Mouse (Mus musculus) G1E (cell line): ENCODE measurements around the gene Kdm4a. TPM values are rescaled to one million over a fixed set of nuclear protein-coding genes. Genes with fewer than 3 reads are reported as not detected.

Source experiments
- ATAC-seq: 2 replicates; pipeline ENCODE4 v1.8.0; 2016; ENCODE audit warnings: mild to moderate bottlenecking; ENCODE audit not compliant: insufficient number of reproducible peaks, poor library complexity, low FRiP score, severe bottlenecking; ENCODE audit errors: extremely low read depth
- DNase-seq: peaks from one replicate; pipeline ENCODE4 v3.0.0; 2012; ENCODE audit warnings: low spot score
- H3K27me3 ChIP-seq: 2 replicates; pipeline ENCODE4 v1.6.1; 2012; ENCODE audit warnings: mild to moderate bottlenecking, low read length, inconsistent platforms; ENCODE audit not compliant: insufficient read depth
- H3K36me3 ChIP-seq: replicated peaks from 2 replicates; pipeline ENCODE3; 2012; ENCODE audit warnings: mild to moderate bottlenecking, inconsistent platforms
- H3K4me1 ChIP-seq: 2 replicates; pipeline ENCODE4 v1.6.1; 2012; ENCODE audit warnings: low read depth, low read length, inconsistent platforms, mixed read lengths; ENCODE audit not compliant: insufficient read depth
- H3K4me3 ChIP-seq: 2 replicates; pipeline ENCODE4 v1.5.1; 2012; ENCODE audit warnings: low read depth, mild to moderate bottlenecking, inconsistent platforms, low read length, moderate library complexity, mixed read lengths
- H3K9me3 ChIP-seq: replicated peaks from 2 replicates; pipeline ENCODE4 v1.6.1; 2012; ENCODE audit warnings: inconsistent platforms
- CTCF ChIP-seq: IDR thresholded peaks from 2 replicates; pipeline ENCODE4 v1.5.1; 2012; ENCODE audit warnings: low read depth, low read length, inconsistent platforms, mixed read lengths
- GATA1 ChIP-seq: IDR thresholded peaks from 2 replicates; pipeline ENCODE4 v1.6.1; 2012; ENCODE audit warnings: borderline replicate concordance, low read length, inconsistent platforms, mixed read lengths
- GATA2 ChIP-seq: IDR thresholded peaks from 2 replicates; pipeline ENCODE4 v1.6.1; 2012; ENCODE audit warnings: low read depth, low read length, inconsistent platforms, borderline replicate concordance
- POLR2AphosphoS5 ChIP-seq: IDR thresholded peaks from 2 replicates; pipeline ENCODE4 v1.6.1; 2012; ENCODE audit warnings: low read depth, low read length, inconsistent platforms; ENCODE audit not compliant: insufficient replicate concordance
- TAL1 ChIP-seq: conservative IDR thresholded peaks from 2 replicates; pipeline ENCODE4 v1.6.1; 2012; ENCODE audit warnings: low read depth, low read length, inconsistent platforms, mixed read lengths
- polyA plus RNA-seq: library from polyadenylated mRNA; stranded (reverse); fragments of >175 nt; gene quantifications from 2 replicates; pipeline ENCODE4 v1.2.3, GENCODE M21; 2012
- total RNA-seq, 2 experiments: library from RNA; stranded (forward) in 1 of 2; stranded (reverse) in 1 of 2; fragments of 200-1000 nt in 1 of 2; fragments of >200 nt in 1 of 2; fragmentation: Nextera tagmentation in 1 of 2; gene quantifications; 2 replicates each; pipeline ENCODE4 v1.2.3; 2014 to 2017

The Kdm4a gene
- total and polyA plus RNA-seq, 3 experiments: 39.4 to 50.5 (median 46.7) TPM

- Histone ChIP-seq H3K36me3 (no peaks in the 10 kb centered on the region), H3K27me3 (peaks cover 21% of the 10 kb centered on the region), H3K4me1 (no peaks in the 10 kb centered on the region), H3K4me3 (no peak overlapping the region), H3K9me3 (no peaks in the 10 kb centered on the region)
- TF ChIP-seq CTCF: no peak
- no peak for TF ChIP-seq GATA1
- no peak for TF ChIP-seq GATA2
- TF ChIP-seq TAL1: no peak
- no peak for TF ChIP-seq POLR2AphosphoS5
- no peak for DNase-seq
- ATAC-seq: no peak
These were observed 38.7 kb upstream of the Kdm4a start for GRCm38 (mm10) chr4:118218521-118218920.

DNA sequence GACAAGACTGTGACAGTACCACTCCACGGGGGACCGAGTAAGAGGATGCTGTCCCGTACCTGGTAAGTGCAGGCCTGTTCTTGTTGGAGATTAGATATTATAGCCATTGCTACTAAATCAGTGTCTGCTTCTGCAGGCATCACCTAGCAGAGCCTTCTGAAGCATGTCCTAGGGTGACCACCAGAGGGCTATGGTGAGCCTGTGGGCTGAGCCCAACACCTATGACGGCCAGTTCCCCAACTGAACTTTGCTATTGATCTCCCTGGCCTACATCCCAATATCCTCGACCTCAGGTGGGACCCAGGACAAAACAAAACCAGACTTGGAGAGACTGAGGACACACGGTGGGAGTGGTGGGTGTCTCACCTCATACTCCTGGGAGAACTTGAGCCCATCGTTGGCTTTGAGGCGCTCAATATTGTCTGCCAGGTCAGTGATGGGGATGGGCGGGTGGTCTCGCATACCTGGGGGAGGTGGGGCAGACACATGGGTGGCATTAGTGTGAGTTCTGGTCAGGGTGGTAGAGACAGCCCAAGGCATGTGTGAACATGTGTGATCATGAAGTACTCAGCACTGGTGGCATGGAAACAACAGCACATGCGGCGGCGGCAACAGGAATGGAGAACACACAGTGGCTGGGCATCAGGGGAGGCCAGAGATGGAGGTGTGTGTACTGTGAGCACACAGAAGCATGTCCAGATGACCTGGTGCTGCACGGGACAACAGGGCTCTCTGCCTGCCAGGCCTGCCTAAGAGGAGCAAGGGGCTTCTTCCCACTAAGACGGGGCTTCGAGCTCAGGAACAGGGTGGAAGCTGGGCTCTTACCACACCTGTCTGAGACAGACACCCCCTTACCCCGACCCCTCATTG lies 37.1 kb upstream of the Kdm4a start:
- Histone ChIP-seq H3K36me3 (no peaks in the 10 kb centered on the region), H3K4me3 (no peak overlapping the region), H3K9me3 (no peaks in the 10 kb centered on the region), H3K4me1 (no peaks in the 10 kb centered on the region), H3K27me3 (peaks cover 20% of the 10 kb centered on the region)
- no peak for TF ChIP-seq GATA2
- TF ChIP-seq CTCF: peak; percentile 56
- ATAC-seq: no peak; the same call in 1 of the 2 replicates
- peak; percentile 18 for DNase-seq

DNA sequence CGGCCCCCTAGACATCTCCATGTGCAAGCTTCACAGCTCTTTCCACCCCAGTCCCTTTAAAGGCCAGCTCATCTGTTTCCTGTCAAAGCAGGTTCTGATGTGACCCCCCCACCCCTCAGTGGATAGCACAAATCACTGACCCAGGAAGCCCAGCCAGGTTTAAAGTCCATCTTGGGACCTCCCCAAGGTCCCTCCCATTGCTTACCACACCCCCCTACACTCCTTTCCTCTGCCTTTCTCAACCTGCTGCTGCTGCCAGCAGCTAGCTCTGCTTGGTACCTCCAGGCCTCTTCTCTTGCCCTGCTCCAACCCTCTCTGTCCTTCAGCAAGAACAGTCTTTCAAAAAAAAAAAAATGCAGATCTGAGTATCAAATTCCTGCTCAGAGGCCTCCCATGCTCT lies 35.0 kb upstream of the Kdm4a start:
- no peaks in the 10 kb centered on the region for H3K9me3 ChIP-seq
- DNase-seq (no peak), ATAC-seq (no peak)
- TF ChIP-seq CTCF (no peak), GATA2 (no peak), GATA1 (no peak), POLR2AphosphoS5 (no peak), TAL1 (no peak)
- no peaks in the 10 kb centered on the region for H3K4me1 ChIP-seq
- no peaks in the 10 kb centered on the region for H3K36me3 ChIP-seq
- peaks cover 17% of the 10 kb centered on the region for H3K27me3 ChIP-seq
- H3K4me3 ChIP-seq: no peak overlapping the region

GRCm38 (mm10) chr4:118206918-118207640 lies 27.2 kb upstream of the Kdm4a start:
- ATAC-seq: no peak
- Histone ChIP-seq H3K9me3 (no peaks in the 10 kb centered on the region), H3K4me1 (no peaks in the 10 kb centered on the region), H3K36me3 (no peaks in the 10 kb centered on the region), H3K27me3 (peaks cover 15% of the 10 kb centered on the region), H3K4me3 (no peak overlapping the region)
- TF ChIP-seq CTCF (0 out of 2 replicates have a peak, but pooled peaks have one; percentile 3), GATA2 (no peak)
- DNase-seq: no peak

- Histone ChIP-seq H3K4me3 (no peak overlapping the region), H3K27me3 (peaks cover 11% of the 10 kb centered on the region), H3K4me1 (no peaks in the 10 kb centered on the region), H3K9me3 (no peaks in the 10 kb centered on the region), H3K36me3 (no peaks in the 10 kb centered on the region)
- DNase-seq (no peak), ATAC-seq (no peak)
- TF ChIP-seq GATA1: no peak
- TF ChIP-seq GATA2: no peak
- TF ChIP-seq TAL1: no peak
- no peak for TF ChIP-seq CTCF
- TF ChIP-seq POLR2AphosphoS5: no peak
These were observed 26.1 kb upstream of the Kdm4a start for GRCm38 (mm10) chr4:118205906-118206305.

GRCm38 (mm10) chr4:118199093-118199492 lies 19.2 kb upstream of the Kdm4a start:
- ATAC-seq: no peak
- no peaks in the 10 kb centered on the region for H3K36me3 ChIP-seq
- H3K9me3 ChIP-seq: no peaks in the 10 kb centered on the region
- TF ChIP-seq CTCF (no peak), POLR2AphosphoS5 (no peak), TAL1 (no peak), GATA1 (no peak), GATA2 (no peak)
- DNase-seq: no peak
- peaks cover 11% of the 10 kb centered on the region for H3K27me3 ChIP-seq
- no peak overlapping the region for H3K4me3 ChIP-seq
- no peaks in the 10 kb centered on the region for H3K4me1 ChIP-seq

DNA sequence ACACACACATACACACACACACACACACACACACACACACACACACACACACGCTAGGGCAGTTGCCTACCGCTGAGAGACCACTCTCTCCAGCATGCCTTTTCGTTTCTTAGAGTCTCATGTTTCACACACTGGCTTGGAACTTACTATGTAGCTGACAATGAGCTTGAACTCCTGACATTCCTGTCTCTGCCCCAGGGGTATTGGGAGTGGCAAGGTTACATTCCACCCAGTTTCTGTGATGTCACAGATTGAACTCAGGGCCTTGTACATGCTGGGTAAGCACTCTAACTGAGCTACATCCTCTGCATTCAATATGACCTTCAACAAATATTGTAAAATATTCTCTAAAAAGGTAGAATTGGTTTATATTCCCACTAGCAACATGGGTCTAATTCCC lies 18.8 kb upstream of the Kdm4a start:
- TF ChIP-seq GATA2 (no peak), CTCF (no peak)
- H3K4me1 ChIP-seq: no peaks in the 10 kb centered on the region
- ATAC-seq (no peak), DNase-seq (no peak)
- peaks cover 13% of the 10 kb centered on the region for H3K27me3 ChIP-seq
- H3K4me3 ChIP-seq: no peak overlapping the region
- H3K36me3 ChIP-seq: no peaks in the 10 kb centered on the region
- no peaks in the 10 kb centered on the region for H3K9me3 ChIP-seq
